In the genomic region with DNA sequence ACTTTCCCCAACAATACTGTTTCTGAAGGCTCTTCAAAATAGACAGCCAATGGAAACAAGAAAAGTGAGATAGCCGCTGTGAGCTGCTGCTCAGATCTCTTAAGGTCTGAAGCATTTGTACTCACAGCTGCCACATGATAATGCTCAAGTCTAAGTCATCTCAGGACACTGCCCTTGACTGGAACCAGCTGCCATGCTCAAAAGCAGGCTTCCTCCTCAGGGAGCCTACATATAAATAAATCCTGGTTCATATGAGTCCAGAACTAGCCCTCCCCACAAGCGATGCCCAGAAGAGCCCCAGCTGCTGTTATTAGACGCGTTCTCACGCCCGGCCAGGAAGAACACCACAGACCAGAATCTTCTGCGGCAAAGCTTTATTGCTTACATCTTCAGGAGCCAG, we compare ENCODE assay signal across 11 mouse cellular contexts.
DNase-seq lines count a peak whose midpoint lies in the region; ATAC-seq lines count a peak whose summit lies in the region.
"Had no signal": no experiment of that assay in that cellular context is flagged by ENCODE, and none has a peak within 500 bp of the region (broad histone marks: within the 10 kb centered on the region; RNA-seq: fewer than 3 reads in every experiment).

No protein-coding gene starts in this region.

- no peak overlapping the region for H3K4me3 ChIP-seq in kidney, embryonic 16.5 days (ENCODE audit: low read length)

- no peak overlapping the region for H3K27ac ChIP-seq in kidney, embryonic 16.5 days (ENCODE audit: low read length)

- peak; percentile 13 for DNase-seq in heart, adult 8-10 months (ENCODE audit: low spot score)
- DNase-seq in heart, postnatal 14 days = peak; percentile 24 to 43
- peak; percentile 22 for DNase-seq in lung, postnatal 14 days
- DNase-seq in testis, postnatal 14 days (ENCODE audit: low spot score) = no peak
- no peak for DNase-seq in retina, embryonic 14.5 days (ENCODE audit: low spot score)
- no peak for DNase-seq in layer of hippocampus, adult 8-10 months (ENCODE audit: low spot score in 2 of 2)
- DNase-seq: adrenal gland, adult 2 months; liver; thymus, postnatal 25 days had no signal

- ATAC-seq in kidney, embryonic 16.5 days (ENCODE audit: low FRiP score, low TSS enrichment) = peak; percentile 86; the same call in 1 of the 2 replicates

- H3K4me1 ChIP-seq in kidney, embryonic 16.5 days (ENCODE audit: insufficient read depth, low read length) = no peaks in the 10 kb centered on the region

- no peaks in the 10 kb centered on the region for H3K9me3 ChIP-seq in kidney, embryonic 16.5 days (ENCODE audit: low read length)

- H3K9ac ChIP-seq in kidney, embryonic 16.5 days (replicated peaks; ENCODE audit: low read length) = no peak overlapping the region

- WGBS in kidney, embryonic 16.5 days = 79% methylated on average over 6 of the region's 7 CpGs

- intact Hi-C loops in heart, postnatal 14 days (cut with DNase I) = no loop called here

- no peaks in the 10 kb centered on the region for H3K27me3 ChIP-seq in kidney, embryonic 16.5 days (ENCODE audit: insufficient read depth, low read length)
- H3K27me3 ChIP-seq: CH12.LX had no signal

- H3K4me2 ChIP-seq in kidney, embryonic 16.5 days (replicated peaks; ENCODE audit: low read depth, low read length) = no peak overlapping the region

- no peaks in the 10 kb centered on the region for H3K36me3 ChIP-seq in kidney, embryonic 16.5 days (ENCODE audit: insufficient read depth, low read length)

Comparison
In these comparisons a context has a peak if more than half of its experiments do, and no peak if none do; other contexts are left out.
1. DNase-seq: peak in heart, adult 8-10 months (single experiment), heart, postnatal 14 days (2 of 2) and lung, postnatal 14 days (single experiment); none in testis, postnatal 14 days (single experiment), retina, embryonic 14.5 days (single experiment) and layer of hippocampus, adult 8-10 months (0 of 2).